10 mouse cellular contexts compared by ENCODE assay signal in genomic region chr10:23815168-23815567, GRCm38 (mm10). TPM values are rescaled to one million over a fixed set of nuclear protein-coding genes. Genes with fewer than 3 reads are reported as not detected.
DNase-seq lines count a peak whose midpoint lies in the region; ATAC-seq and TF ChIP-seq lines count a peak whose summit lies in the region.
"Had no signal": no experiment of that assay in that cellular context is flagged by ENCODE, and none has a peak within 500 bp of the region (broad histone marks: within the 10 kb centered on the region; RNA-seq: fewer than 3 reads in every experiment).

No protein-coding gene starts in this region.

- TF ChIP-seq CTCF in spleen, adult 2 months (IDR thresholded peaks at IDR 0.05; ENCODE audit: extremely low read depth, insufficient read depth, insufficient read length, insufficient replicate concordance): no peak

- H3K27ac ChIP-seq in forebrain, embryonic 10.5 days: no peak overlapping the region
- no peak overlapping the region for H3K27ac ChIP-seq in forebrain, embryonic 12.5 days
- H3K27ac ChIP-seq in hindbrain, embryonic 15.5 days (replicated peaks): no peak overlapping the region
- H3K27ac ChIP-seq in midbrain, embryonic 13.5 days: no peak overlapping the region
- no peak overlapping the region for H3K27ac ChIP-seq in spleen, adult 2 months (ENCODE audit: insufficient read depth, low read length)
- H3K27ac ChIP-seq: liver, embryonic 15.5 days had no signal

- WGBS in forebrain, embryonic 10.5 days: 60% methylated on average over 1 of the region's 1 CpGs
- WGBS in forebrain, embryonic 12.5 days: 55% methylated on average over 1 of the region's 1 CpGs
- WGBS in hindbrain, embryonic 15.5 days: 54% methylated on average over 1 of the region's 1 CpGs
- WGBS in midbrain, embryonic 13.5 days: 57% methylated on average over 1 of the region's 1 CpGs
- 52% methylated on average over 1 of the region's 1 CpGs for WGBS in spleen, adult 2 months

- no peaks in the 10 kb centered on the region for H3K27me3 ChIP-seq in forebrain, embryonic 10.5 days (ENCODE audit: poor library complexity, severe bottlenecking)
- H3K27me3 ChIP-seq in forebrain, embryonic 12.5 days: no peaks in the 10 kb centered on the region
- no peaks in the 10 kb centered on the region for H3K27me3 ChIP-seq in hindbrain, embryonic 15.5 days
- H3K27me3 ChIP-seq in midbrain, embryonic 13.5 days: no peaks in the 10 kb centered on the region
- H3K27me3 ChIP-seq in spleen, adult 2 months (ENCODE audit: control insufficient read depth, insufficient read depth, low read length): no peaks in the 10 kb centered on the region
- H3K27me3 ChIP-seq: liver, embryonic 15.5 days had no signal

- H3K4me2 ChIP-seq in forebrain, embryonic 12.5 days: no peak overlapping the region
- H3K4me2 ChIP-seq in hindbrain, embryonic 15.5 days: no peak overlapping the region
- no peak overlapping the region for H3K4me2 ChIP-seq in midbrain, embryonic 13.5 days (replicated peaks)
- H3K4me2 ChIP-seq: liver, embryonic 15.5 days had no signal

- no peak overlapping the region for H3K4me3 ChIP-seq in forebrain, embryonic 10.5 days
- H3K4me3 ChIP-seq in forebrain, embryonic 12.5 days (replicated peaks): no peak overlapping the region
- no peak overlapping the region for H3K4me3 ChIP-seq in hindbrain, embryonic 15.5 days
- no peak overlapping the region for H3K4me3 ChIP-seq in midbrain, embryonic 13.5 days (replicated peaks)
- no peak overlapping the region for H3K4me3 ChIP-seq in spleen, adult 2 months (ENCODE audit: extremely low read depth, insufficient read depth, insufficient read length)
- H3K4me3 ChIP-seq: liver, embryonic 15.5 days had no signal

- peaks cover 10% of the 10 kb centered on the region for H3K4me1 ChIP-seq in forebrain, embryonic 10.5 days
- peaks cover 9% of the 10 kb centered on the region for H3K4me1 ChIP-seq in forebrain, embryonic 12.5 days
- H3K4me1 ChIP-seq in hindbrain, embryonic 15.5 days (replicated peaks): no peaks in the 10 kb centered on the region
- H3K4me1 ChIP-seq in midbrain, embryonic 13.5 days (replicated peaks): peaks cover 7% of the 10 kb centered on the region; the same call in 1 of the 2 replicates
- no peaks in the 10 kb centered on the region for H3K4me1 ChIP-seq in spleen, adult 2 months (ENCODE audit: control insufficient read depth, insufficient read depth, insufficient read length)
- H3K4me1 ChIP-seq: liver, embryonic 15.5 days had no signal

- peaks cover 33% of the 10 kb centered on the region for H3K36me3 ChIP-seq in forebrain, embryonic 10.5 days (replicated peaks)
- peaks cover 20% of the 10 kb centered on the region for H3K36me3 ChIP-seq in forebrain, embryonic 12.5 days (replicated peaks)
- peaks cover 26% of the 10 kb centered on the region for H3K36me3 ChIP-seq in hindbrain, embryonic 15.5 days
- H3K36me3 ChIP-seq in midbrain, embryonic 13.5 days: peaks cover 32% of the 10 kb centered on the region
- H3K36me3 ChIP-seq in spleen, adult 2 months (ENCODE audit: control insufficient read depth, insufficient read depth, low read length): no peaks in the 10 kb centered on the region
- H3K36me3 ChIP-seq: liver, embryonic 15.5 days had no signal

- no peaks in the 10 kb centered on the region for H3K9me3 ChIP-seq in forebrain, embryonic 10.5 days
- H3K9me3 ChIP-seq in forebrain, embryonic 12.5 days: no peaks in the 10 kb centered on the region
- no peaks in the 10 kb centered on the region for H3K9me3 ChIP-seq in hindbrain, embryonic 15.5 days
- no peaks in the 10 kb centered on the region for H3K9me3 ChIP-seq in midbrain, embryonic 13.5 days
- H3K9me3 ChIP-seq: liver, embryonic 15.5 days had no signal

- no peak for TF ChIP-seq POLR2A in spleen, adult 2 months (IDR thresholded peaks at IDR 0.05; ENCODE audit: low read depth, low read length)

- H3K9ac ChIP-seq in forebrain, embryonic 12.5 days: no peak overlapping the region
- H3K9ac ChIP-seq in hindbrain, embryonic 15.5 days: no peak overlapping the region
- H3K9ac ChIP-seq in midbrain, embryonic 13.5 days (replicated peaks): no peak overlapping the region
- H3K9ac ChIP-seq: liver, embryonic 15.5 days had no signal

- no peak; the same call in 1 of the 2 replicates for ATAC-seq in forebrain, embryonic 12.5 days (ENCODE audit: low FRiP score)
- peak; percentile 54; the same call in 1 of the 2 replicates for ATAC-seq in erythroid progenitor cell, adult 5-6 weeks (replicated peaks; ENCODE audit: low FRiP score, poor library complexity, severe bottlenecking)
- ATAC-seq in hindbrain, embryonic 15.5 days (ENCODE audit: low FRiP score, low read depth): 0 out of 2 replicates have a peak, but pooled peaks have one; percentile 37
- peak; percentile 49; the same call in 1 of the 2 replicates for ATAC-seq in midbrain, embryonic 13.5 days

- DNase-seq in forebrain, embryonic 10.5 days (ENCODE audit: extremely low spot score, low spot score): peak; percentile 60
- DNase-seq in brain, adult 2 months (ENCODE audit: low read depth, low spot score): peak; percentile 79
- DNase-seq in left cerebral cortex, adult 11 months (ENCODE audit: low spot score): peak; percentile 63
- peak; percentile 9 to 59 for DNase-seq in spleen, adult 2 months (ENCODE audit: low read depth in 1 of 2, low spot score in 2 of 2)

RNA-seq across cellular contexts. Expression of gene Slc18b1, which starts 18.4 kb away (rescaled TPM):
- polyA plus RNA-seq in forebrain, embryonic 10.5 days (2016; fragmentation: Nextera tagmentation; extraction: Ambion mirVana): 10.6 and 12.4 TPM in 2 replicates
- 16.6 and 17.2 TPM in 2 replicates for polyA plus RNA-seq in forebrain, embryonic 12.5 days (2016; fragmentation: Nextera tagmentation; extraction: Ambion mirVana)
- total RNA-seq in erythroid progenitor cell, adult 5-6 weeks (2015; ENCODE audit: low replicate concordance): 0.36 TPM in 1 of 2 replicates, not detected in the other
- total RNA-seq in erythroid progenitor cell, adult 5-6 weeks (2017; ENCODE audit: low replicate concordance): not detected in 2 replicates
- 20.9 and 21.8 TPM in 2 replicates for polyA plus RNA-seq in hindbrain, embryonic 15.5 days (2015; fragmentation: Nextera tagmentation; extraction: Ambion mirVana)
- 15.3 and 20.6 TPM in 2 replicates for polyA plus RNA-seq in midbrain, embryonic 13.5 days (2015; fragmentation: Nextera tagmentation; extraction: Ambion mirVana)
- polyA plus RNA-seq in spleen, adult 2 months (2012; rRNA removed): 1.1 TPM in 2 replicates

RNA-seq across cellular contexts. Expression of gene Rps12, which starts 28.1 kb away (rescaled TPM):
- 153 and 161 TPM in 2 replicates for polyA plus RNA-seq in forebrain, embryonic 10.5 days (2016; fragmentation: Nextera tagmentation; extraction: Ambion mirVana)
- 117 and 131 TPM in 2 replicates for polyA plus RNA-seq in forebrain, embryonic 12.5 days (2016; fragmentation: Nextera tagmentation; extraction: Ambion mirVana)
- total RNA-seq in erythroid progenitor cell, adult 5-6 weeks (2015; ENCODE audit: low replicate concordance): 1,496 and 1,704 TPM in 2 replicates
- 275 and 669 TPM in 2 replicates for total RNA-seq in erythroid progenitor cell, adult 5-6 weeks (2017; ENCODE audit: low replicate concordance)
- polyA plus RNA-seq in hindbrain, embryonic 15.5 days (2015; fragmentation: Nextera tagmentation; extraction: Ambion mirVana): 104 and 108 TPM in 2 replicates
- 113 and 114 TPM in 2 replicates for polyA plus RNA-seq in midbrain, embryonic 13.5 days (2015; fragmentation: Nextera tagmentation; extraction: Ambion mirVana)
- polyA plus RNA-seq in spleen, adult 2 months (2012; rRNA removed): 1,677 and 2,344 TPM in 2 replicates

RNA-seq across cellular contexts. Expression of gene Vnn3, which starts 36.1 kb away (rescaled TPM):
- not detected in 2 replicates for polyA plus RNA-seq in forebrain, embryonic 10.5 days (2016; fragmentation: Nextera tagmentation; extraction: Ambion mirVana)
- polyA plus RNA-seq in forebrain, embryonic 12.5 days (2016; fragmentation: Nextera tagmentation; extraction: Ambion mirVana): not detected in 2 replicates
- 5.4 TPM in 1 of 2 replicates, not detected in the other for total RNA-seq in erythroid progenitor cell, adult 5-6 weeks (2015; ENCODE audit: low replicate concordance)
- total RNA-seq in erythroid progenitor cell, adult 5-6 weeks (2017; ENCODE audit: low replicate concordance): not detected in 2 replicates
- polyA plus RNA-seq in hindbrain, embryonic 15.5 days (2015; fragmentation: Nextera tagmentation; extraction: Ambion mirVana): 0.14 TPM in 1 of 2 replicates, not detected in the other
- polyA plus RNA-seq in midbrain, embryonic 13.5 days (2015; fragmentation: Nextera tagmentation; extraction: Ambion mirVana): not detected in 2 replicates
- 1.8 and 2.2 TPM in 2 replicates for polyA plus RNA-seq in spleen, adult 2 months (2012; rRNA removed)
- polyA plus RNA-seq: C2C12 had no signal

Comparison
In these comparisons a context has a peak if more than half of its experiments do, and no peak if none do; other contexts are left out.
1. RNA of gene Rps12, which starts 28.1 kb away (polyA plus RNA-seq): 1,677 to 2,344 TPM in spleen, adult 2 months; 153 to 161 TPM in forebrain, embryonic 10.5 days, 117 to 131 TPM in forebrain, embryonic 12.5 days, 113 to 114 TPM in midbrain, embryonic 13.5 days and 104 to 108 TPM in hindbrain, embryonic 15.5 days; every median in the first group is over 10 times any median in the second.
2. Peak in every context shown above with its lines, with median percentiles within 50 percentile points of each other: DNase-seq.